In genomic region chr12:55888570-55888969, GRCm38 (mm10) we compare ENCODE assay signal across 8 mouse cellular contexts. TPM values are rescaled to one million over a fixed set of nuclear protein-coding genes. Genes with fewer than 3 reads are reported as not detected.
DNase-seq lines count a peak whose midpoint lies in the region; ATAC-seq and TF ChIP-seq lines count a peak whose summit lies in the region.

No protein-coding gene starts in this region.

- DNase-seq in liver, adult 2 months (ENCODE audit: extremely low read depth, low read depth, low spot score), result peak; percentile 24
- no peak for DNase-seq in liver
- peak; percentile 43 for DNase-seq in embryo, embryonic 10 days (ENCODE audit: low spot score)
- DNase-seq in ovary, postnatal 36 days (ENCODE audit: low spot score), result no peak
- DNase-seq in thymus, adult 2 months, result no peak
- DNase-seq in gastrocnemius, adult 8-10 months (ENCODE audit: low spot score in 2 of 2), result no peak

- no peak for TF ChIP-seq CTCF in liver, adult 2 months (IDR thresholded peaks at IDR 0.05; ENCODE audit: low read depth, low read length)
- no peak for TF ChIP-seq CTCF in thymus, adult 2 months (IDR thresholded peaks at IDR 0.05; ENCODE audit: borderline replicate concordance, control insufficient read depth, extremely low read depth, insufficient read depth, low read length, poor library complexity)

- no peaks in the 10 kb centered on the region for H3K9me3 ChIP-seq in hindbrain, embryonic 12.5 days (replicated peaks)
- H3K9me3 ChIP-seq in midbrain, embryonic 13.5 days, result no peaks in the 10 kb centered on the region

- no peak overlapping the region for H3K27ac ChIP-seq in liver, adult 2 months (replicated peaks; ENCODE audit: insufficient read depth, low read depth, low read length)
- no peak overlapping the region for H3K27ac ChIP-seq in hindbrain, embryonic 12.5 days
- H3K27ac ChIP-seq in midbrain, embryonic 13.5 days, result no peak overlapping the region
- no peak overlapping the region for H3K27ac ChIP-seq in thymus, adult 2 months (ENCODE audit: control insufficient read depth, insufficient read depth, low read length)

- H3K4me1 ChIP-seq in liver, adult 2 months (ENCODE audit: control insufficient read depth, insufficient read depth, low read length), result peaks cover 2% of the 10 kb centered on the region; the same call in 1 of the 2 replicates
- H3K4me1 ChIP-seq in hindbrain, embryonic 12.5 days, result no peaks in the 10 kb centered on the region
- 0 out of 2 replicates have a peak, but pooled peaks cover 6% of the 10 kb centered on the region for H3K4me1 ChIP-seq in midbrain, embryonic 13.5 days (replicated peaks)
- no peaks in the 10 kb centered on the region for H3K4me1 ChIP-seq in thymus, adult 2 months (replicated peaks; ENCODE audit: control insufficient read depth, insufficient read depth, low read length)

- ATAC-seq in hindbrain, embryonic 12.5 days (ENCODE audit: low FRiP score), result peak; percentile 48; the same call in 1 of the 2 replicates
- no peak for ATAC-seq in midbrain, embryonic 13.5 days

- no peak for TF ChIP-seq POLR2A in liver, adult 2 months (IDR thresholded peaks at IDR 0.05; ENCODE audit: extremely low read depth, insufficient read depth, low read length)
- no peak for TF ChIP-seq POLR2A in thymus, adult 2 months (IDR thresholded peaks at IDR 0.05; ENCODE audit: control insufficient read depth, extremely low read depth, insufficient read depth, low read length, poor library complexity)

- H3K36me3 ChIP-seq in liver, adult 2 months (ENCODE audit: control insufficient read depth, insufficient read depth, low read length), result no peaks in the 10 kb centered on the region
- no peaks in the 10 kb centered on the region for H3K36me3 ChIP-seq in hindbrain, embryonic 12.5 days
- no peaks in the 10 kb centered on the region for H3K36me3 ChIP-seq in midbrain, embryonic 13.5 days
- H3K36me3 ChIP-seq in thymus, adult 2 months (ENCODE audit: control insufficient read depth, insufficient read depth, low read length), result no peaks in the 10 kb centered on the region

- 24% methylated on average over 5 of the region's 5 CpGs for WGBS in liver, adult 2 months
- 32% methylated on average over 5 of the region's 5 CpGs for WGBS in hindbrain, embryonic 12.5 days
- 27% methylated on average over 5 of the region's 5 CpGs for WGBS in midbrain, embryonic 13.5 days
- 46% methylated on average over 5 of the region's 5 CpGs for WGBS in thymus, adult 2 months

- no peaks in the 10 kb centered on the region for H3K27me3 ChIP-seq in liver, adult 2 months (ENCODE audit: control insufficient read depth, insufficient read depth, low read length)
- H3K27me3 ChIP-seq in hindbrain, embryonic 12.5 days, result 0 out of 2 replicates have a peak, but pooled peaks cover 3% of the 10 kb centered on the region
- 0 out of 2 replicates have a peak, but pooled peaks cover 2% of the 10 kb centered on the region for H3K27me3 ChIP-seq in midbrain, embryonic 13.5 days
- H3K27me3 ChIP-seq in thymus, adult 2 months (ENCODE audit: control insufficient read depth, insufficient read depth, low read length), result no peaks in the 10 kb centered on the region

- H3K9ac ChIP-seq in liver, adult 2 months (ENCODE audit: low read depth, low read length), result no peak overlapping the region
- no peak overlapping the region for H3K9ac ChIP-seq in hindbrain, embryonic 12.5 days
- no peak overlapping the region for H3K9ac ChIP-seq in midbrain, embryonic 13.5 days (replicated peaks)

- H3K4me3 ChIP-seq in liver, adult 2 months (ENCODE audit: insufficient read depth, low read depth, low read length), result no peak overlapping the region
- no peak overlapping the region for H3K4me3 ChIP-seq in hindbrain, embryonic 12.5 days
- H3K4me3 ChIP-seq in midbrain, embryonic 13.5 days (replicated peaks), result no peak overlapping the region
- no peak overlapping the region for H3K4me3 ChIP-seq in thymus, adult 2 months (ENCODE audit: control insufficient read depth, insufficient read depth, low read length)

- no peaks in the 10 kb centered on the region for H3K79me2 ChIP-seq in liver, adult 2 months (ENCODE audit: control insufficient read depth, insufficient read depth, low read length)

- H3K4me2 ChIP-seq in hindbrain, embryonic 12.5 days (replicated peaks), result peak overlapping the region; percentile 33; the same call in 1 of the 2 replicates
- H3K4me2 ChIP-seq in midbrain, embryonic 13.5 days (replicated peaks), result peak overlapping the region; percentile 32

RNA-seq across cellular contexts. Expression of gene Brms1l, which starts 52.4 kb away (rescaled TPM):
- total RNA-seq in liver, adult 2 months (2014; rRNA removed), result 2.7 and 3.1 TPM in 2 replicates
- 1.8 and 2.6 TPM in 2 replicates for polyA plus RNA-seq in liver, adult 2 months (2012; rRNA removed)
- polyA plus RNA-seq in hindbrain, embryonic 12.5 days (2016; fragmentation: Nextera tagmentation; extraction: Ambion mirVana), result 45.3 and 45.6 TPM in 2 replicates
- 52.5 and 56.1 TPM in 2 replicates for polyA plus RNA-seq in midbrain, embryonic 13.5 days (2015; fragmentation: Nextera tagmentation; extraction: Ambion mirVana)
- polyA plus RNA-seq in thymus, adult 2 months (2012; rRNA removed), result 13.2 and 17.0 TPM in 2 replicates
- 10 to 100 TPM; 13.7 to 23.0 (median 14.9) TPM for total RNA-seq in gastrocnemius, adult 8-10 months (2022)

Comparison
In these comparisons a context has a peak if more than half of its experiments do, and no peak if none do; other contexts are left out.
1. DNase-seq: peak in liver, adult 2 months (single experiment) and embryo, embryonic 10 days (single experiment); none in liver (single experiment), ovary, postnatal 36 days (single experiment), thymus, adult 2 months (single experiment) and gastrocnemius, adult 8-10 months (0 of 2).